Mouse (Mus musculus): ENCODE data around the gene Snrnp200. TPM values are rescaled to one million over a fixed set of nuclear protein-coding genes. Genes with fewer than 3 reads are reported as not detected.
"Not testable (repeated sequence)": the region's sequence is repeated elsewhere in the genome, so short reads cannot be mapped to it uniquely, and the experiment has no call there.

Snrnp200 gene
- polyA plus RNA-seq, 1 experiment from 2014 or later = 68.4 TPM

DNA sequence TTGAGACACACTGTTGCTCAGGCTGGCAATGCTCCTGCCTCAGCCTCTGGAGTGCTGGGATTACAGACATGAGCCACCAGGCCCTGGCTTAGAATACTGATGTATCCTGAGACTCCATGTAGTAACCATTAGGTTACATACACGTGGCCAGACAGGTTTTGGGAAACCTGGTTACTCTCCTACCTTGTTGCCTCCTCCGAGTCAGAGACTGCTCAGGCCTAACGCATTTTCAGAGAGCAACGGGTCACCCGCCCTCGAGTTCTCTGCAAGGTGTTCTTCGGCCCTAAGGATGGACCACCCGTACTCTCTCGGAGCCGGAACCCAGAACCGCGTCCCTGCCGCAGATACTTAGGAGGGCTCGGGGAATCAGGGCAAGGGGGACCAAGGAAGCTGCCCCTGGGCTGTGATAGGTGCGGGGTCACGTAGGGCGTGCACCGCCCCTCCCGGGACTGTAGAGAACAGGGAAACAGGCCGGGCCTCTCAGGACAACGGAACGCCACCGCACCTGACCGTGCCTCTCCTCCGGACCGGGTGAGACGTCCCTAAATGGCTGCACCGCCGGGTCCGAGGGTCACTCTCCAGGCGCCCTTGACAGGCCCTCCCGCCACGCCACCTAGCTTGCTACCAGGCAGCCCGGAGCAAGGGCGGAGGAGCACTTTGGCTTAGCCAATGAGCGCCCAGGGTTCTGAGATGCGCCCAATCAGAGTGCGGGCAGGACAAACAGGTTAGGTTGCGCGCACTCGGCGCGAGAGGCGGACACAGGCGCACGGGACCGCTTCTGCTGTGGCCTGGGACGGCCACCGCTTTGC lies 61.5 kb downstream of the Snrnp200 start, which contains the start of gene Stard7:
Gene Stard7, plus strand, starts transcription at position 728 of the 809 bp plus-strand sequence.
- ATAC-seq (peak; percentile 99), DNase-seq (ENCODE audit: low spot score) (peak; percentile 98)
- H3K9ac ChIP-seq (ENCODE audit: low read length) = peak within 1 kb of the TSS; percentile 88
- peaks cover 6% of the 10 kb centered on the region; the same call in 1 of the 2 replicates for H3K4me1 ChIP-seq (ENCODE audit: control insufficient read depth, insufficient read depth, low read length)
- H3K4me3 ChIP-seq (ENCODE audit: low read depth, low read length) = peak within 1 kb of the TSS; percentile 98
- H3K27ac ChIP-seq (ENCODE audit: low read depth, low read length) = peak within 1 kb of the TSS; percentile 88
- no peaks in the 10 kb centered on the region for H3K9me3 ChIP-seq (replicated peaks; ENCODE audit: control insufficient read depth, low read length)
- H3K36me3 ChIP-seq (ENCODE audit: control insufficient read depth, insufficient read depth, low read length) = no peaks in the 10 kb centered on the region
- H3K27me3 ChIP-seq (replicated peaks; ENCODE audit: control insufficient read depth, insufficient read depth, low read length) = no peaks in the 10 kb centered on the region
- under 1% methylated on average over 40 of the region's 49 CpGs for WGBS
- peak within 1 kb of the TSS; percentile 74 for H3K4me2 ChIP-seq (ENCODE audit: low read length)

DNA sequence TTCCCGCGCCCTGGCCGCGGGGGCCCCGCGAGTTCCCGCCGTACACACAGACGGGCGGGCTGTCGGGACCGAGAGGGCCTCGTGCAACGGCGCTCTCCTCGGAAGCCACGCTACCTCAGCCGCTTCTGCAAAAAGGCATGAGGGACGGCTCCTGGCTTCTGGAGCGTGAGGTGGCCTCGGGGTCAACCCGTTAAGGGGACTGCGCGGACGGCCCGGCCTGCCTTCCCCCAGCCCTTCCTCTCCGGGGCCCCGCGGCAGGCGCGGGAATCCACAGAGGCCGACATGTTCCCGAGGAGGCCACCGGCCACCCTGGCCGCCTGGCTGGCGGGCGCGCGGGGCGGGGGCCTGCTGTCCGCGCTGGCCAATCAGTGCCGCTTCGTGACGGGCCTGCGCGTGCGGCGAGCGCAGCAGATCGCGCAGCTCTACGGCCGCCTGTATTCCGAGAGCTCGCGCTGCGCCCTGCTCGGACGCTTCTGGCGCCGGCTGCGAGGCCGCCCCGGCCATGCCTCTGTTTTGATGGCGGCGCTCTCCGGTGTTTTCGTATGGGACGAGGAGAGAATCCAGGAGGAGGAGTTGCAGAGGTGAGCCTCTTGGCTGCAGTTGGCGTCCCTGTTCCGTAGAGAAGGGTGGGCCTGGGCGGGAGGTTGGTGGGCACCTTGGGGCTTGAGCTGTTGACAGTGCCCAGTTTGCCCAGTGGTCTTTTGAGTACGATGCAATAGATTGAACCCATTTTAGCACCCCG lies 62.3 kb downstream of the Snrnp200 start:
- Histone ChIP-seq H3K9me3 (replicated peaks; ENCODE audit: control insufficient read depth, low read length) (no peaks in the 10 kb centered on the region), H3K4me1 (ENCODE audit: control insufficient read depth, insufficient read depth, low read length) (peaks cover 6% of the 10 kb centered on the region; the same call in 1 of the 2 replicates), H3K27ac (ENCODE audit: low read depth, low read length) (peak overlapping the region; percentile 88), H3K36me3 (ENCODE audit: control insufficient read depth, insufficient read depth, low read length) (no peaks in the 10 kb centered on the region), H3K9ac (ENCODE audit: low read length) (peak overlapping the region; percentile 88), H3K4me2 (ENCODE audit: low read length) (peak overlapping the region; percentile 74), H3K4me3 (ENCODE audit: low read depth, low read length) (peak overlapping the region; percentile 98), H3K27me3 (replicated peaks; ENCODE audit: control insufficient read depth, insufficient read depth, low read length) (no peaks in the 10 kb centered on the region)
- WGBS = under 1% methylated on average over 73 of the region's 75 CpGs
- peak; percentile 96 for ATAC-seq
- DNase-seq (ENCODE audit: low spot score) = peak; percentile 87

DNA sequence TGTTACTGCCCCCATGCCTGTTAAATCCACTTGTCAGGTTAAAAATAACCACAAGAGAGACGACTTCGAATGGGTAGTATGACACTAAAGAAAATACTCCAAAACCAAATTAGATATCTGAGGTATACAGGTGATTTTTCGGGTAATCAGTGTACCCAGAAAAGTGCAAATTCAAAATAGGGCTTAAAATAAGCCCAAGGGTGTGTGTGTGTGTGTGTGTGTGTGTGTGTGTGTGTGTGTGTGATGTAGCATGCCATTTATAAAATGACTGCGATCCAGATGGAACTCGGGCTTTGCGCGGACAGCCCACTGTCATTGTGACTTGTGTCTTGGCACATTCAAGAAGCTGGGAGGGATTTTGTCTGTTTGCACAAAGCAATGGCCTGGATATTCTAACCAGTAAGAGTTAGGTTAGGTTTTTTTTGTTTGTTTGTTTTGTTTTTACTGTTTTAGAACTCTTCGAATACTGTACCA lies 62.9 kb downstream of the Snrnp200 start:
- Histone ChIP-seq H3K36me3 (ENCODE audit: control insufficient read depth, insufficient read depth, low read length) (no peaks in the 10 kb centered on the region), H3K9ac (ENCODE audit: low read length) (peak overlapping the region; percentile 88), H3K27me3 (replicated peaks; ENCODE audit: control insufficient read depth, insufficient read depth, low read length) (no peaks in the 10 kb centered on the region), H3K4me1 (ENCODE audit: control insufficient read depth, insufficient read depth, low read length) (peaks cover 6% of the 10 kb centered on the region; the same call in 1 of the 2 replicates), H3K9me3 (replicated peaks; ENCODE audit: control insufficient read depth, low read length) (no peaks in the 10 kb centered on the region), H3K4me3 (ENCODE audit: low read depth, low read length) (peak overlapping the region; percentile 98), H3K4me2 (ENCODE audit: low read length) (peak overlapping the region; percentile 74), H3K27ac (ENCODE audit: low read depth, low read length) (peak overlapping the region; percentile 88; the same call in 1 of the 2 replicates)
- ATAC-seq (no peak), DNase-seq (ENCODE audit: low spot score) (peak; percentile 49)
- WGBS = 10% methylated on average over 8 of the region's 8 CpGs

DNA sequence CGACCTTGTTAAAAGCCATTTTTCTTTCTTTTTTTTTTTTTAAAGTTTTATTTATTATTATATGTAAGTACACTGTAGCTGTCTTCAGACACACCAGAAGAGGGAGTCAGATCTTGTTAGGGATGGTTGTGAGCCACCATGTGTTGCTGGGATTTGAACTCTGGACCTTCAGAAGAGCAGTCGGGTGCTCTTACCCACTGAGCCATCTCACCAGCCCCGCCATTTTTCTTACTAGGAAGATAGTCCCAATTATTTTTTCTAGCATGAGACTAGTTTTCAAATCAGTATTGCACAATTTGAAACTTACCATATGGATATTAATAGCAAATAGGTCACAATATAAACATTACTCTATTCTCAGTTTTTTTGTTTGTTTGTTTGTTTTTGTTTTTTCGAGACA lies 63.9 kb downstream of the Snrnp200 start:
- not testable (repeated sequence) for H3K36me3 ChIP-seq (ENCODE audit: control insufficient read depth, insufficient read depth, low read length); H3K9ac ChIP-seq (ENCODE audit: low read length); H3K9me3 ChIP-seq (replicated peaks; ENCODE audit: control insufficient read depth, low read length); H3K4me3 ChIP-seq (ENCODE audit: low read depth, low read length); DNase-seq (ENCODE audit: low spot score); ATAC-seq; H3K27me3 ChIP-seq (replicated peaks; ENCODE audit: control insufficient read depth, insufficient read depth, low read length); H3K4me1 ChIP-seq (ENCODE audit: control insufficient read depth, insufficient read depth, low read length); H3K27ac ChIP-seq (ENCODE audit: low read depth, low read length)
- peak overlapping the region; percentile 74; the same call in 1 of the 2 replicates for H3K4me2 ChIP-seq (ENCODE audit: low read length)
- 87% methylated on average over 4 of the region's 4 CpGs for WGBS

DNA sequence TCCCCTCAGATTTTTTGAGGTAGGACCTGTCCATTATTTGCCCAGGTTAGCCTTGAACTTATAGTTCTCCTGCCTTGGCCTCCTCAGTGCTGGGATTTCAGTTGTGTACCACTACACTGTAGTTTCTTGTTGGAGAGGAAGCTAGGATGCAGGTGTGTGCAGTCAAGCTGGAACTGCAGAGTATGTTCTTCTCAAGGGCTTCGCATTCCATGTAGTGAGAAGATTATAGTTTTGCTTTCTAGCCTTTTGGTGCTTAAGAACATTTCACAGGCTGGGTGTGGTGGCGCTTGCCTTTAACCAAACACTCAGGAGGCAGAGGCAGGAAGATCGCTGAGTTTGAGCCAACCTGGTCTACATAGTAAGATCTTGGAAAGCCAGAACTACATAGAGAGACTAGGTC lies 64.6 kb downstream of the Snrnp200 start:
- DNase-seq (ENCODE audit: low spot score) (no peak), ATAC-seq (no peak)
- Histone ChIP-seq H3K36me3 (ENCODE audit: control insufficient read depth, insufficient read depth, low read length) (no peaks in the 10 kb centered on the region), H3K4me1 (ENCODE audit: control insufficient read depth, insufficient read depth, low read length) (peaks cover 6% of the 10 kb centered on the region; the same call in 1 of the 2 replicates), H3K4me2 (ENCODE audit: low read length) (no peak overlapping the region), H3K9ac (ENCODE audit: low read length) (no peak overlapping the region), H3K27ac (ENCODE audit: low read depth, low read length) (no peak overlapping the region), H3K4me3 (ENCODE audit: low read depth, low read length) (no peak overlapping the region), H3K27me3 (replicated peaks; ENCODE audit: control insufficient read depth, insufficient read depth, low read length) (no peaks in the 10 kb centered on the region), H3K9me3 (replicated peaks; ENCODE audit: control insufficient read depth, low read length) (no peaks in the 10 kb centered on the region)
- WGBS = 96% methylated on average over 3 of the region's 3 CpGs

DNA sequence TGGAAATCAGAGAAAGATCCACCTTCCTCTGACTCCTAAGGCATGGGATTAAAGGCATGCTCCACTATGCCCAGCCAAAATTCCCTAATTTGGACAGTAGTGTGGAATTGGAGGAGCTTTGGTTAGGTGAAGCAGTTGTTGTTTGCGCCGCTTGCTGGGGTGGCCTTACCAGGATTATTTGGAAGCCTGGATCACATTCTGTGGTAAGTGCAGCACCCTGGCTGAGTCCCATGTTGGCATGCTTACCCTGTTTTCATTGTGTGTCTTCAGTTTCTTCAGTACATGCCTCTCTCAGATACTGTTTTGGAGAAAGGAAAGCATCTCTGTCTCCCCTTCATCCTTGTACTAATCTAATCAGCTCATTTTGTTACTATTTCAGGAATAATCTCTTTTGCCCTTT lies 66.4 kb downstream of the Snrnp200 start:
- DNase-seq (ENCODE audit: low spot score) (no peak), ATAC-seq (no peak)
- Histone ChIP-seq H3K27ac (ENCODE audit: low read depth, low read length) (no peak overlapping the region), H3K36me3 (ENCODE audit: control insufficient read depth, insufficient read depth, low read length) (no peaks in the 10 kb centered on the region), H3K9me3 (replicated peaks; ENCODE audit: control insufficient read depth, low read length) (no peaks in the 10 kb centered on the region), H3K27me3 (replicated peaks; ENCODE audit: control insufficient read depth, insufficient read depth, low read length) (no peaks in the 10 kb centered on the region), H3K4me1 (ENCODE audit: control insufficient read depth, insufficient read depth, low read length) (peaks cover 6% of the 10 kb centered on the region; the same call in 1 of the 2 replicates), H3K9ac (ENCODE audit: low read length) (no peak overlapping the region), H3K4me2 (ENCODE audit: low read length) (no peak overlapping the region), H3K4me3 (ENCODE audit: low read depth, low read length) (no peak overlapping the region)
- WGBS = 81% methylated on average over 2 of the region's 2 CpGs

DNA sequence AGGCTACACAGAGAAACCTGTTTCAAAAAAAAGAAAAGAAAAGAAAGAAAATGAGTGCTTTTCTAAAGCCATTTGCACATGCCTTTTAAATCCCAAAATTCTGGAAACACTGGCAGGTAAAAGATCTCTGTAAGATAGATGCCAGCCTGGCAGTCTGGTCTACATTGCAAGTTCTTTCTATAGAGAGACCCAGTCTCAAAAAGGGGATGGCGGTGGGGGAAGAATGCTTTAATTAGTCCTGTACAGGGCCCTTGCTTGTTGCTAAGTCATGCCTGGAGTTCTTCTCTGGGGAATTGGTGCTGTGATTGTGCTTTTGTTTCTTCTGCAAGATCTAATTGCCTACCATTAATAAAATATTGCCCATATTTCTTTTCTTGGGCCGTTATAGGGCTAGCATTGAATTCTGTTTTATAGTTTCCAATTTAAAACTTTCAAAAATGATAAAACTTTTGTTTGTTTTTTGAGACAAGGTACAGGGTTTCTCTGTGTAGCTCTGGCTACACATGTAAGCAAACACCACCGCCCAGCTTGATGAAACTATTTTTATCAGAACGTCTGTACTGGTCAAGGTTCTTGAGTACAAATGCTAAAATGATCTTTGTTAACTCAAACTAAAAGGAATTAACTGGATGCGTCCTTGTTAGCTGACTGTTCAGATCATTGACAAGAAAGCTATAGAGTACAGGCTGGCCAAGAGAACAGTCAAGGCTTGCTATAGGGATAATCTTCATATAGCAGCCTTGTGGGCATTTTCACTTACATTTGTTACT lies 67.5 kb downstream of the Snrnp200 start:
- no peaks in the 10 kb centered on the region for H3K9me3 ChIP-seq (replicated peaks; ENCODE audit: control insufficient read depth, low read length)
- ATAC-seq = no peak
- H3K4me3 ChIP-seq (ENCODE audit: low read depth, low read length) = no peak overlapping the region
- no peak for DNase-seq (ENCODE audit: low spot score)
- no peak overlapping the region for H3K27ac ChIP-seq (ENCODE audit: low read depth, low read length)
- H3K4me1 ChIP-seq (ENCODE audit: control insufficient read depth, insufficient read depth, low read length) = peaks cover 6% of the 10 kb centered on the region; the same call in 1 of the 2 replicates
- H3K36me3 ChIP-seq (ENCODE audit: control insufficient read depth, insufficient read depth, low read length) = no peaks in the 10 kb centered on the region
- H3K9ac ChIP-seq (ENCODE audit: low read length) = no peak overlapping the region
- 66% methylated on average over 5 of the region's 5 CpGs for WGBS
- no peak overlapping the region for H3K4me2 ChIP-seq (ENCODE audit: low read length)
- H3K27me3 ChIP-seq (replicated peaks; ENCODE audit: control insufficient read depth, insufficient read depth, low read length) = no peaks in the 10 kb centered on the region

DNA sequence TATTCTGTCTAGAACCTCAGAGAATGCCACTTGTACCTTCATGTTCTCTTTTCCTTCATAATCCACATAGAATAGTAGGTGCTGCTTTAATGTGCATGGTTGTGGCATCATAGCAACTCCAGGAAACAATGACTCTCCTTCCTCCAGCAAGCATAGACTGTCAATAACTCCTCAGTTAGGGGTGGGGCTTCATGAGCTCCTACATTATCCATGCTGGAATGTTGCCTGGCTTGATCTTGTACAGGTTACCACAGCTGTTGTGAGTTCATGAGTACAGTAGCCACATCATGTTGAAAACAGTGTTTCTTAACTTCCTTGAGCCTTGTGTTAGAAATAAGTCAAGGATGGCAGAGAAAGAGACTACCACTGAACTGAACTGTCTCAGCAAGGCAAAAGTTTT lies 70.0 kb downstream of the Snrnp200 start:
- Histone ChIP-seq H3K27ac (ENCODE audit: low read depth, low read length) (no peak overlapping the region), H3K27me3 (replicated peaks; ENCODE audit: control insufficient read depth, insufficient read depth, low read length) (no peaks in the 10 kb centered on the region), H3K4me2 (ENCODE audit: low read length) (no peak overlapping the region), H3K9ac (ENCODE audit: low read length) (no peak overlapping the region), H3K9me3 (replicated peaks; ENCODE audit: control insufficient read depth, low read length) (no peaks in the 10 kb centered on the region), H3K36me3 (ENCODE audit: control insufficient read depth, insufficient read depth, low read length) (no peaks in the 10 kb centered on the region), H3K4me1 (ENCODE audit: control insufficient read depth, insufficient read depth, low read length) (peaks cover 3% of the 10 kb centered on the region; the same call in 1 of the 2 replicates), H3K4me3 (ENCODE audit: low read depth, low read length) (no peak overlapping the region)
- ATAC-seq = no peak
- DNase-seq (ENCODE audit: low spot score) = no peak

Measured in forebrain, embryonic 14.5 days (tissue).